Mouse (Mus musculus): Measurements from ENCODE around the gene Itprid2. TPM values are rescaled to one million over a fixed set of nuclear protein-coding genes. Genes with fewer than 3 reads are reported as not detected.

Gene Itprid2
- polyA plus RNA-seq, 1 experiment from 2014 or later: 5.9 TPM

DNA sequence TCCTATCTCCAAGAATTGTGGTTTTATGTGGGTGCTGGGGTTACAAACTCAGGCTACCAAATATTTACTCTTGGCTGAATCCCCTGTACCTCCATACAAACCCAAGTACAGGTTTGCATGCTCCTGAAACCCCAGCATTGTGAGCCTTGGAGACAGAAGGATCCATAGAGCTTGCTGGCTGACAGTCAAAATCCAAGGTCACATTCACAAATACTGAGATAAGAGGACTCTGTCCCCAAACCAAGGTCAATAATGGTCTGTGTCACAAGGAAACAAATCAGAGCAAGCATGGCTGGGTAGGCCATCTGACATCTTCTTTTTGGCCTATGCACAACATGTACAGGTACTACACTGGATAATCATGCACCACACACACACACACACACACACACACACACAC lies 82.7 kb downstream of the Itprid2 start:
- H3K4me2 ChIP-seq: no peak overlapping the region
- H3K36me3 ChIP-seq: no peaks in the 10 kb centered on the region
- H3K27me3 ChIP-seq (replicated peaks): no peaks in the 10 kb centered on the region
- H3K4me1 ChIP-seq: no peaks in the 10 kb centered on the region
- no peak for ATAC-seq (ENCODE audit: low FRiP score)
- H3K9ac ChIP-seq (replicated peaks): no peak overlapping the region
- H3K4me3 ChIP-seq (replicated peaks): no peak overlapping the region
- no peaks in the 10 kb centered on the region for H3K9me3 ChIP-seq (replicated peaks)
- no peak overlapping the region for H3K27ac ChIP-seq (replicated peaks)

DNA sequence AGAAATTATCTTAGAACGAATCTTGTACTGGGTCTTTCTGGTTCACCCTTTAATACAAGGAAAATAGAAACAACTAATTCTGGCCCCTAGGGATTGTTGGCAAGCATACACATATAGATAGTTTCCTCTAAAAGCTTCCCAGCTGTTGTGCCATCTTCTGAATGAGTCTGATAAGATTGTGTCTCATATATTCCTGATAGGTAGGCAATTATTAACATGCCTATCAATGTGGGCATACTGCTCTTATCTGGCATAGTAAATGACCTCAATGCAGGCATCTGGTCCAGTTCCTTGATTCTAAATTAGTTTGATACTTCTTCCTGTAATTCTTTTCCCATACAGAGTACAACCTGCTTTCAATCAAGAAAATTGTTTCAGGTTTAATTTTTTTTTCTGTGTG lies 87.3 kb downstream of the Itprid2 start:
- H3K36me3 ChIP-seq: no peaks in the 10 kb centered on the region
- H3K9ac ChIP-seq (replicated peaks): no peak overlapping the region
- H3K27ac ChIP-seq (replicated peaks): no peak overlapping the region
- no peaks in the 10 kb centered on the region for H3K27me3 ChIP-seq (replicated peaks)
- WGBS: 91% methylated on average over 1 of the region's 1 CpGs
- no peak overlapping the region for H3K4me2 ChIP-seq
- H3K4me3 ChIP-seq (replicated peaks): no peak overlapping the region
- no peaks in the 10 kb centered on the region for H3K4me1 ChIP-seq
- ATAC-seq (ENCODE audit: low FRiP score): no peak
- no peaks in the 10 kb centered on the region for H3K9me3 ChIP-seq (replicated peaks)

Other genes with a start within 250 kb of the Itprid2 start
- 11.0 and 16.9 TPM in 2 replicates for gene Neurod1, start 178.6 kb upstream of the Itprid2 start, polyA plus RNA-seq (2015; fragmentation: Nextera tagmentation; extraction: Ambion mirVana)
- gene Cerkl, start 178.6 kb upstream of the Itprid2 start, polyA plus RNA-seq (2015; fragmentation: Nextera tagmentation; extraction: Ambion mirVana): 0.69 and 2.0 TPM in 2 replicates
- gene Ppp1r1c, start 72.4 kb downstream of the Itprid2 start, polyA plus RNA-seq (2015; fragmentation: Nextera tagmentation; extraction: Ambion mirVana): 26.3 and 30.0 TPM in 2 replicates

Data from neural tube, embryonic 15.5 days (tissue).